Mouse (Mus musculus): ENCODE measurements around the gene Nfyc.

- TF ChIP-seq CTCF (IDR thresholded peaks at IDR 0.05; ENCODE audit: low read depth) (no peak), EP300 (IDR thresholded peaks at IDR 0.05; ENCODE audit: low read depth) (no peak)
Measured at GRCm38 (mm10) chr4:120826418-120826817, 5.0 kb downstream of the Nfyc start.
